Mouse (Mus musculus): ENCODE results near the gene Herc2.

Gene Herc2

DNA sequence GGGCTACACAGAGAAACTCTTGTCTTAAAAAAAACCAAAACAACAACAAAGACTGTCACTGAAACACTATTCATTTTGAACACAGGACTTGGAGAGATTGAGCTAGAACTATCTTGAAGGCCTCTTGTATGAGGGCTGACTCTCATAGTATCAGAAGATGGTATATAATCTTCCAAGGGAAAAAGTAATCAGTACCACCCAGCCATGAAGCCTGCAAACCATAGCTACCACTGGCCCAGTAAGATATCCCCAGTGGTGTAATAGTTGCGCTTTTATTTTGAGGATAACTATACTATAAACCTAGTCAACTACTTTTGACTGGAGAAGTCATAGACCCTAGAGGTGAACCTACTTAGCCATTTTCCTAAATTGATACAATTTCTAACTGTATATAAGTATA is 16.6 kb downstream of the Herc2 start:
- DNase-seq (ENCODE audit: low spot score): no peak

GRCm38 (mm10) chr7:56071724-56072123 is 21.7 kb downstream of the Herc2 start:
- no peak for DNase-seq (ENCODE audit: low spot score)

DNA sequence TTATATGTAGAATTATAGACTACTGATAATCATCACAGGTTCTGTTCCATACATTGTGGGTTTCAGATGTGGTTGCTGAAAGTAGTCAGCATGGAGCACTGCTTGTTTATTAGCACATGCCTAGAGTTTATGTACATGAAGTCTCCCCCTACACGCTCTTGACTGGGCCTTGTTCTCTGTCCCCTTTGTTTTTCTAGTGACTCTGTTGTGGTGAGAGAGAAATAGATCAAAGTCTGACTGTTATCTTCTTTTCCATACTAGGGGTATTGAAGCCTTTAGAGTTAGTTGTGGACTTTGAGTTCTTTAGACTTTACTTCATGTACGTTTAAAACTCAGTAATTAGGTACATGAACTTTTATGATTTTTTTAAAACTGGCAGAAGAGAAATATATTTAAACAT is 33.0 kb downstream of the Herc2 start:
- no peak for DNase-seq (ENCODE audit: low spot score)

GRCm38 (mm10) chr7:56089097-56089496 is 39.1 kb downstream of the Herc2 start:
- no peak for DNase-seq (ENCODE audit: low spot score)

DNA sequence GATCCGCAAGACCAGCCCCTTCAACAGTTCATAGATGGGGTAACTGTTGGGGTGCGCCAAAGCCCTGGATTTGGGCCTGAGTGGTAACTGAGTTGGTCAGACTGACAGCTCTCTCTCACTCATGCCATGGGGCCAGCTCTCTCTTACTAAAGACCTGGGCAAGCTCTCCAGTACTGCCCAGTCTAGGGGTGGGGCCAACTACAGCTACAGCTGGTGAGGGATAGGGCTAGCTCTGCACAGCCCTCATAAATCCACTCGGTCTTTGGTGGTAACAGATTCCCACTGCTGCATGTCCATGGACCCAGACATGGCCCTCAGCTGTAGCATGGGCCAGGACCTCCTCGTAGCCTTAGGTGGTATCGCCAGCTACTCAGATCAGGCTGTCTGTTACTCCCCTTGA is 41.4 kb downstream of the Herc2 start:
- no peak for DNase-seq (ENCODE audit: low spot score)

- DNase-seq (ENCODE audit: low spot score): no peak
Measured at GRCm38 (mm10) chr7:56102293-56102847, 52.4 kb downstream of the Herc2 start.

- no peak for DNase-seq (ENCODE audit: low spot score)
Measured at GRCm38 (mm10) chr7:56112999-56113398, 63.0 kb downstream of the Herc2 start.

GRCm38 (mm10) chr7:56114148-56114547 is 64.2 kb downstream of the Herc2 start:
- DNase-seq (ENCODE audit: low spot score): no peak

DNA sequence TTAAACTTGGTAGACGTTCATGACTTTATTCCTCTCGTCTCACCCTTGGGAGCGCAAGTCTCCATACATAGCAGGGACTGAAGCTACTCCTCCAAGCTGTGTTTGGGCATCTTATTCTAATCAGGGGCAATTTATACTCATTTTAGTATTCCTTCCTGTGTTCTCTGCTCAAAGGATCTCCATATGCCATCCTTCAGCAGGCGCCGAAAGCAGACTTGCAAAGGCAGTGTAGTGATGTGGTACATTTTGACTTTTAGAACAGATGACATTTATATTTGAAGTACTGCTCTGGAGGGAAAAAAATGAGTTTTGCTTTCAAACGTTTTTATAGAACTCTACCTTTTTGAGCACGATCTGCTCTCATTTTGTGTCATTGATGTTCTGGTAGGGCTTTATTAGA is 71.0 kb downstream of the Herc2 start:
- DNase-seq (ENCODE audit: low spot score): no peak

DNA sequence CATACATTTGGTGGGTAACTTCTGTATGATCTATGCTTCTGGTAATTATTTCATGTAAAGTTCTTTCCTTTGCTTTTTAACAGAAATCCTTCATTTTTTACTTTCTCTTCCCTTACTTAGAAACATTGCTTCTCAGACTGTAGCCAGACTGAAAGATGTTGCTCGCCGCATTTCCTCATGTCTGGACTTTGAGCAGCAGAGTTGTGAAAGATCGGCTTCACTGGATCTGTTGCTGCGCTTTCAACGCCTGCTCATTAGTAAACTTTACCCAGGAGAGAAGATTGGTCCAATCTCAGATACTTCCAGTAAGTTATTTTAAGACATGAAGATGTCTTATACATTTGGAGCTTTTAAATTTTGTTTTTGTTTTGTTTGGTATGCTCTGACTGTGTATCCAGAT is 71.4 kb downstream of the Herc2 start:
- no peak for DNase-seq (ENCODE audit: low spot score)

- no peak for DNase-seq (ENCODE audit: low spot score)
Measured at GRCm38 (mm10) chr7:56128080-56128479, 78.1 kb downstream of the Herc2 start.

DNA sequence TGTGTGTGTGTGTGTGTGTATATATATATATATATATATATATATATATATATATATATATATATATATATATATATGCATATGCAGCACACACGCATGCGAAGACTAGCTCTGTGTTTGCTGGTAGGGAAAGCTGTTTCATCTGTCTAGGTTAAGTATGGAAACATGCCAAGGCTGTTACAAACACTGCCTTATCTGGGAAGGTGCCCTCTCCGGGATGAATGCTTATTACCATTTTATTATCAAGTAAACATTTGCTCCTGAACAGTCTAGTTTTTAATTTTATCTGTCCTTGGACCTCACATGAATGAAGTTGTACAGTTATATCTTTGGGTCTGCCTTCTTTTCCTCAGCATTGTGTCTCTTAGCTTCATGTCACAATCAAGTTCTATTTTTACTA is 79.6 kb downstream of the Herc2 start:
- no peak for DNase-seq (ENCODE audit: low spot score)

GRCm38 (mm10) chr7:56131548-56131947 is 81.6 kb downstream of the Herc2 start:
- DNase-seq (ENCODE audit: low spot score): no peak

DNA sequence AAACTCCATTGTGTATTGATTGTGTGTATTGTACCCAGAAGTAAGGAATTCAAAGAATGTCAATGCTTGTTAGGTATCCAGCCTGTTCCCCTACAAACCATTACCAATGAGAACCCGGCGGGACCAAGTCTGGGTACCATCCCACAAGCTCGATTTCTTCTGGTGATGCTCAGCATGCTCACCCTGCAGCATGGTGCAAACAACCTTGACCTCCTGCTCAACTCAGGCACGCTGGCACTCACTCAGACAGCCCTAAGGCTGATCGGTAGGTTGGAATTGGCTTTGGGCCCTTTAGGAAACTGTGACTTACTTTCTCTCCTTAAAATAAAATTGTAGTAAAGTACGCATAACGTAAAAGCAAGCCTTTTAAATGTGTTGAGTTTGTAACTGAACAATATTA is 88.7 kb downstream of the Herc2 start:
- DNase-seq (ENCODE audit: low spot score): no peak

DNA sequence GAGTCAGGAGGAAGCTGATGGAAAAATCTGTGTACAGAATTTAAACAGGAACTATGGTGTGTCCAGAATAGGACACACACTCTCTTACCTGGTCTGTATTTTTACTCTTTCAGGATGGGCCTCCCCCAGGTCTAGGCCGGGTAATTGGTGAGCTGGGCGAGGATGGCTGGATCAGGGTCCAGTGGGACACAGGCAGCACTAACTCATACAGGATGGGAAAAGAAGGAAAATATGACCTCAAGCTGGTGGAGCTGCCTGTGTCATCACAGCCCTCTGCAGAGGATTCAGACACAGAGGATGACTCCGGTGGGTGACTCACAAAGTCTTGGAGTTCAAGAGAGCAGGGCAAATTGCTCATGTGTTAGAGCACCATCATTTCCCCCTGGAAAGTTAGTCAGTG is 96.4 kb downstream of the Herc2 start:
- DNase-seq (ENCODE audit: low spot score): no peak

GRCm38 (mm10) chr7:56148925-56149324 is 98.9 kb downstream of the Herc2 start:
- no peak for DNase-seq (ENCODE audit: low spot score)

DNA sequence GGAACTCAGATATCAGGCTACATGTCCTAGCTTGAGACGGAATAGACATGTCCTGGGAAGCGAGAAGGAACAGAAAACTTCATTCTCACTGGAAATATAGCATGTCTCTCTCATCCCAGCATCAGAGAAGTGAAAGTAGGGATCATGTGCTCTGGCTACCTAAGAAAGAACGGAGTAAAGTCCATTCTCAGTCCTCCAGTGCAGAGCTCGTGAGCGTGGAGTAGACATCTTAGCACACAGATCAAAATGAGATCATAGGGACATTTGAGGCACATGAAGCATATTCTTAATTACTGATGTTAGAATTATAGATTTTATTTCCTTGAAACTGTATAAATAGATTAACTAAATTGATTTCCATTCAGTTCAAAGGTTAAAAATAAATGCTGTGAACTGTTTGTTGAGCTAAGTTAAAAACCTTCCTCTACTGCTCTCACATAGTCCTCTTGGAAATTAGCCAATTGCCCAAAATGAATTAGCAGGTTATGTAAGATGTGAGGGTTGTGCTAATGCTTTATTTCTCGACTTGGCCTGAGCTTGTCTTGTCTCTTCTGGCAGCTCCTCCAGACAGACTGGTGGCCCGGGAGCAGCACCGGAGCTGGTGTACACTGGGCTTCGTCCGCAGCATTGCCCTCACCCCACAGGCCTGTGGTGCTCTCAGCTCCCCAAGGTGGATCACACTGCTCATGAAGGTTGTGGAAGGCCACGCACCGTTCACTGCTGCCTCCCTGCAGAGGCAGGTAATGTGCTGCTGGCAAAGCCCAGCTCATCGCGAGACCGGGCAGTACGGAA is 102.1 kb downstream of the Herc2 start:
- DNase-seq (ENCODE audit: low spot score): no peak

GRCm38 (mm10) chr7:56153161-56153560 is 103.2 kb downstream of the Herc2 start:
- DNase-seq (ENCODE audit: low spot score): no peak

GRCm38 (mm10) chr7:56153625-56154024 is 103.6 kb downstream of the Herc2 start:
- no peak for DNase-seq (ENCODE audit: low spot score)

DNA sequence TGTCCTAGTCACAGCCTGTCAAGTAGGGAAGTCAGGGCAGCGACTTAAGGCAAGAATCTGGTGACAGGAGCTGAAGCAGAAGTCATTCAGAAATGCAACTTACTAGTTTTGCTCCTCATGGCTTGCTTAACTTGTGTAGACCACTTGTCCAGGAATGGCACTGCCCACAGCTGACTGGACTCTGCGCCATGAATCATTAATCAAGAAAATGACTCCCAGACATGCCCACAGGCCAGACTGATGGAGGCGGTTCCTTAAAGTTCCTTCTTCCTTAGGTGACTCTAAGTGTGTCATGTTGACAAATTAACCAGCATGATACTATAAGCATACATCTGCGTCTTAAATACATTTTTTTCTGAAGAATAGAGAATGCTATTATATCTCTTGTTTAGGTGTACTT is 113.3 kb downstream of the Herc2 start:
- no peak for DNase-seq (ENCODE audit: low spot score)

- DNase-seq (ENCODE audit: low spot score): no peak
Measured at GRCm38 (mm10) chr7:56168713-56169112, 118.7 kb downstream of the Herc2 start.

GRCm38 (mm10) chr7:56177371-56177770 is 127.4 kb downstream of the Herc2 start:
- DNase-seq (ENCODE audit: low spot score): no peak

- no peak for DNase-seq (ENCODE audit: low spot score)
Measured at GRCm38 (mm10) chr7:56191041-56191440, 141.0 kb downstream of the Herc2 start.

DNA sequence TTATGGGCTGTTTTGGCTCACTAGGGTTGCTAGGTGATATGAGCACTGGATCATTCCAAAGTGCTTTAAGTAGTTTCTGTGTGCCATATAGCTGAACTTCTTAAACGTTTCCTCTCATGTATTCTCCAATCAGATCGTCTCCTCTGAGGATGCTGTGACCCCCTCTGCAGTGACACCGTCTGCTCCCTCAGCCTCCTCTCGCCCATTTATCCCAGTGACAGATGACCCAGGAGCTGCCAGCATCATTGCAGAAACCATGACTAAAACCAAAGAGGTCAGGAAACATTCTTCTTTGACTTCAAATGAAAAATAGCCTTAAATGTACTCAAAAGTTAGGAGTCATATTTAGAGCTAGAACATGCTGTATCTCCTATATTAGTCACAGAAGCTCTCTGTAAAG is 141.7 kb downstream of the Herc2 start:
- no peak for DNase-seq (ENCODE audit: low spot score)

Data from urinary bladder, postnatal 10 days (tissue).